Mouse (Mus musculus) left cerebral cortex, adult 18-20 months (tissue): ENCODE results near the gene Mtus2. TPM values are rescaled to one million over a fixed set of nuclear protein-coding genes. Genes with fewer than 3 reads are reported as not detected.

Experiments
- DNase-seq, 2 experiments: peaks; one replicate each; pipeline ENCODE4 v3.0.0; 2021 to 2022; ENCODE audit warnings: low spot score in 2 of 2, mixed read lengths in 1 of 2
- total RNA-seq, 2 experiments: library from RNA; stranded (reverse); gene quantifications; 2 replicates each; pipeline ENCODE4 v1.2.3; 2021

Gene Mtus2
- total RNA-seq, 2 experiments from 2014 or later: 37.8 to 39.5 TPM

GRCm38 (mm10) chr5:148026401-148027349, 69.6 kb downstream of the Mtus2 start:
- DNase-seq: peak; percentile 26 to 28

DNA sequence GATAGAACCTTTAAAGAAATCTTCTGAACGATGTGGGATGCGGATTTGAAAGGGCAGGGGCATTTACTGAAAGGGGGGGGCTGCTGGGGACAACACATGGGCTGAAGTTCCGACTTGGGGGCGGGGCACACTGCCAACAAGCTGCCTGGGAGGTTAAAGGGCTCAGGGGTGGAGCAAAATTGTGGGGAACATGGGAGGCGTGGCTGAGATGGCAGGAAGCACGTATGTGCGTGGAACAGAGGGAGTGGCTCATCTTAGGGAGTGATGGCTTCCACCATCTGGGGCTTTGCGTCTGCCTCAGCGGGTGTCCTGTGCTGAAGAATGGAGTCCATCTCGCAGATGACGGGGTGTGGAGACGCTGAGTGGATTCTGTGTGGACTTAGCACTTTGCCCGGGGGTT, 70.9 kb downstream of the Mtus2 start:
- DNase-seq: no peak

DNA sequence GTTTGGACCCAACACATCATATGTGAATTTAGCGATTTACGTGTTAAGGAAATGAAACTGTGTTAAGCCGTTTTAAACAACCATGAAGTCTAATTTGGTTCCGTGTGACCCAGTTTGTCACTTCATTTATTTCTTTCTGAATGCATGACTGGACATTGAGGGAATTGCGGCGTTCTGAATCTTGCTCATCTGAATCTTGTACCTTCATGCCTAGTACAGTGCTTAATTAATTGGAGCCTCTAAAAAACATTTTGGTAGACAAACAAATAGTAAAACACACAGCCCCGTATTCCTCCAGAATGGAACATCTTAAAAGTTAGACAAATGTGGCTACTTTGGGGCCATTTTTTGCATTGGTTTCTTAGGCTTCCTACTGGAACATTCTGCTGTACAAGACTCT, 84.5 kb downstream of the Mtus2 start:
- no peak for DNase-seq

DNA sequence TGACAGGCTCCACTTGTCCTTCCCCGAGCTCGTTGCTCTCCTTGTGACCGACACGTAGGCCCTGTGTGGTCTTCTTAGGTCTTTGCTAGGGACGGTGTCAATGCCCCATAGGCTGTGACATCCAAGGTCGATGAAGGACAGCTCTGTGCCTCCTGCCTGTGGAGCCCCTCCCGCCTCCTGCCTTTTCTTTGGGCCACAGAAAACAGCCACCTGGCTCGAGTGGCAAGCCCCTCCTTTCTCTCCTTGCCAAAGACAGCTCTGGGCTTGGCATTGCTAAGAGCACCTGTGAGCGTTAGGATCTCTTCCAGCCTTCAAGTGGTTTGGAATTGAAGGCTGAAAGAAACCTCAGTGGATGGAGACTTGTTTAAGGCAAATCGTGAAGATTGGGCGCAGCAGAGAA, 91.1 kb downstream of the Mtus2 start:
- DNase-seq: no peak

- DNase-seq: no peak
Measured at GRCm38 (mm10) chr5:148049304-148049703, 92.2 kb downstream of the Mtus2 start.

GRCm38 (mm10) chr5:148052846-148053608, 95.9 kb downstream of the Mtus2 start:
- peak in 1 of 2 experiments; percentile 6 for DNase-seq

- DNase-seq: no peak
Measured at GRCm38 (mm10) chr5:148053609-148053990, 96.5 kb downstream of the Mtus2 start.

DNA sequence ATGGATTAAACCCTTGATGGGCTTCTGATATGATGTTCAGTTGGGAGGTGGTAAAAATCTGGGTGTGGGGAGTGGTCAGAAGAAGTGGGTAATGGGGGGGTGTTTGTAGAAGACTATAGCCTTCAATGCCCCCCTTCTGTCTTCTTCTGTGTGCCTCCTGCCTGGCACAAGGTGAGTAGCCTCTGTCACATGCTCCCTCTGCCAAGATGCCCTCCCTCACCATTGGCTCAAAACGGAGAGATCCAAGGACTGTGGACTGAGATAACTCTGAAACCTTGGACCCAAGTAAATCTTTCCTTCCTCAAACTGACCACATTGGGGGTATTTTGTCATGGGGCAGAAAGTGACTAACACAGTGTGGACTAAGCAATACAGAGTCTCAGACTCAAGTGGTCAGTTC, 99.7 kb downstream of the Mtus2 start:
- no peak for DNase-seq

- DNase-seq: no peak
Measured at GRCm38 (mm10) chr5:148057433-148057832, 100.3 kb downstream of the Mtus2 start.

GRCm38 (mm10) chr5:148059339-148059738, 102.2 kb downstream of the Mtus2 start:
- no peak for DNase-seq

DNA sequence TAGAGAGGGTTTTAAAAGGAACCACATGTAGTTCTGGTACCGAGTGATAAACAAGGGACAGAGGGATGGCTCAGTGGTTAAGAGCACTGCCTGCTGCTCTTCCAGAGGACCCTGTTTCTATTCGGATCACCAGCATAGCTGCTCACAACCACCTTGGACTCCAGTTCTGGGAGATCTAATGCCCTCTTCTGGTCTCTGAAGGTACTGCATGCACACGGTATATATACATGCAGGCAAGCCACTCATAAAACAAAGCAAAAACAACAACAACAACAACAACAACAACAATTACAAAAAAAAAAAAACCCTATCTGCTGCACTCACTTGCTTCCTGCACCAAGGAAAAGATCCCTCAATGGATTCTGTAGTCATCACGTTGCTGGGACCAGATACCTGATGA, 104.7 kb downstream of the Mtus2 start:
- DNase-seq: no peak

DNA sequence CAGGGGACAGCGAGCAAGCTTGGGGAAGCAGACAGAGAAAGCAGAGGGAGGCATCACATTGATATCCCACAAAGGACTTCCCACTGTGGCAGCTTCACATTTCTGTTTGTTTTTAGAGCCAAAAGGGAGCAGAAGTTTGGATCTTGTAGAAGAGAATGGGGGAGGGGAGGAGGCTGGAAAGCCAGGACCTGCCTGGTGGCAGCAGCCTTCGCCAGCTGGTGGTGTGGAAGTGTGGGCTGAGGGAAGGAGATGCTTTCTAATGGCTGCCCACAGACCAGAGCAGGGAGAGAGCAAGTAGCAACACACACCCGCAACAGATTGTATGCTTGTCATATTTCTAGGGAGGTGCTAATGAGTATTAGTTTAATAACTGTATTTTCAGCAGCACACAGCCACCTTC, 106.6 kb downstream of the Mtus2 start:
- peak in 1 of 2 experiments; percentile 17 for DNase-seq

GRCm38 (mm10) chr5:148065251-148065650, 108.1 kb downstream of the Mtus2 start:
- DNase-seq: no peak

GRCm38 (mm10) chr5:148069909-148070308, 112.8 kb downstream of the Mtus2 start:
- DNase-seq: no peak

- DNase-seq: no peak
Measured at GRCm38 (mm10) chr5:148071800-148072199, 114.7 kb downstream of the Mtus2 start.

DNA sequence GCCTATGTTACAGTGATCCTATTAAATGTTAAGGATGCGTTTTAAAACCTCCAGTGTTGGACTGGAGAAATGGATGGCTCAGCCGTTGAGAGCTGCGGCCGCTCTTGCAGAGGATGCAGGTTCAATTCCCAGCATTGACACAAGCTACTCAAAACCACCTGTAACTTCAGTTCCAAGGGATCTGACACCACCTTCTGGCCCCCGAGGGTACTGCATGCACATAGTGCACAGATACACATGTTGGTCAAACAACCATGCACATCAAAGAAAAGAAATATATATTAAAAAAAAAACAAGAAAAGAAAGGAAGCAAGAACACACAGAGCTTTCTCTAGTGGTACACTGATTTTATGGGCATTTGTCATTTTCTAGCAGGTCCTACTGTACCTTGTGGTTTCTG, 116.3 kb downstream of the Mtus2 start:
- no peak for DNase-seq

DNA sequence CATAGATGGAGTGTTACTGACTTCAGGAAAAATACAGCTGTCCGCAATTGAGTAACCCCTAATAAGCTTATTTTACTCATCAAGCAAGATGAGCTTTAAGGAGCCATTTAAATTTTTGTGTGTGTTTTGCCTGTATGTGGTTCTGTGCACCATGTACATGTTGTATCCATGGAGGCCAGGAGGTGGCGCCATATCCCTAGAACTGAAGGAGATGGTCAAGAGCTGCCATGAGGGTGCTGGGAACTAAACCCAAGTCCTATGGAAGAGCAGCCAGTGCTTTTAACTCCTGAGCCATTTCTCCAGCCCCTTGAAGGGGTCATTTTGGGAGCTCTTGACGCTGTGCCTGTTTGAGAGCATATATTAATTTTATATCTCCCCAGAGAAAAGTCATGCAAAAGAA, 122.6 kb downstream of the Mtus2 start:
- no peak for DNase-seq

GRCm38 (mm10) chr5:148083541-148083940, 126.4 kb downstream of the Mtus2 start:
- DNase-seq: no peak

DNA sequence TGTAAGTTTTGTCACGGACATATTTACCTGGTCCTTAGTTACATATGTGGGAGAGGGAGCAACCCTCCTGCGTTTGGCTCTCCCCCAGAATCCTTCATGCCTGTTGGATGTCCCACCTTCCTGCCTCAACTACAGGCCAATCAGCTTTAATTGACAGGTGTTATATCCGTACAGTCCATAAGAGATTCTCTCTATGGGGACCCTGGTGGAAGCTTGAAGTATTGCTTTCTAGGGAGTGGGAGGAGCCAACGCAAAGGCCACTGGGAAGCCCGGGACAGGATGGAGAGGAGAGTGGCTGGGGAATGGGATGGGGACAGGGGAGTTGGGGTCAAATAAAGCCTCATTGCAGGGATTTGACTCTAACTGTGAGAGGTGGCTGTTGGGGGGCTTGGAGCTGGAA, 127.6 kb downstream of the Mtus2 start:
- DNase-seq: no peak

- peak; percentile 23 to 47 for DNase-seq
Measured at GRCm38 (mm10) chr5:148087796-148088195, 130.7 kb downstream of the Mtus2 start.

GRCm38 (mm10) chr5:148090191-148090821, 133.2 kb downstream of the Mtus2 start:
- peak; percentile 67 to 74 for DNase-seq

GRCm38 (mm10) chr5:148094640-148095039, 137.5 kb downstream of the Mtus2 start:
- peak in 1 of 2 experiments; percentile 23 for DNase-seq
